Mouse (Mus musculus): Measurements from ENCODE around the gene Gm20388.

DNA sequence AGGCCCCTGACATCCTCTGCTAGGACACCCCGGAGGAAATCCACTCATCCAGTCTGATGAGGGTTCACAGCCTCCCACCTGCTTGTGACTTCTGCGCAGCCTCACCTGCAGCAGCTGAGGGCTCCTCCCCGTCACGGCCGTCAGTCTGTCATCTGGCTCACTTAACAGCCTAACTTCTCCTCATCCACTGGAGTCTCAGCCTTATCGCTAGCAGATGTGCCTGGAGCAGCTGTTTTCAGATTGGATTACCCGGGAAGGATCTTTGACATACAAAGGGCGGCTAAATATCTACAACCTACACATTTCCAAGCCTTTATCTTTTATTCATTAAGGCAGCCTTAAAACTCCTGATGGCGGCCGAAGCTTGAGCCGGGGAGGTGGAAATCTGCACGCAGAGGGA is 3862.8 kb downstream of the Gm20388 start:
- TF ChIP-seq CTCF (IDR thresholded peaks at IDR 0.05; ENCODE audit: low read depth), result no peak
- no peak for TF ChIP-seq EP300 (optimal IDR thresholded peaks at IDR 0.05)
